Mouse (Mus musculus) right cerebral cortex, postnatal 4 days (tissue): ENCODE data around the gene Lama2.

Source experiments
- DNase-seq: peaks from one replicate; pipeline ENCODE4 v3.0.0-alpha.2; 2022

The Lama2 gene

GRCm38 (mm10) chr10:27382887-27383609, 236.5 kb downstream of the Lama2 start:
- no peak for DNase-seq

GRCm38 (mm10) chr10:27378286-27378685, 241.3 kb downstream of the Lama2 start:
- DNase-seq, result no peak

GRCm38 (mm10) chr10:27344278-27344677, 275.3 kb downstream of the Lama2 start:
- no peak for DNase-seq

- DNase-seq, result no peak
Observed at GRCm38 (mm10) chr10:27322410-27322990, 297.1 kb downstream of the Lama2 start.

GRCm38 (mm10) chr10:27307444-27307843, 312.1 kb downstream of the Lama2 start:
- DNase-seq, result no peak

- DNase-seq, result no peak
Observed at GRCm38 (mm10) chr10:27305301-27305700, 314.3 kb downstream of the Lama2 start.

GRCm38 (mm10) chr10:27285098-27285860, 334.3 kb downstream of the Lama2 start:
- no peak for DNase-seq

- DNase-seq, result no peak
Observed at GRCm38 (mm10) chr10:27267432-27267831, 352.1 kb downstream of the Lama2 start.

- no peak for DNase-seq
Observed at GRCm38 (mm10) chr10:27265812-27266211, 353.7 kb downstream of the Lama2 start.

GRCm38 (mm10) chr10:27264713-27265112, 354.8 kb downstream of the Lama2 start:
- DNase-seq, result no peak

- DNase-seq, result no peak
Observed at GRCm38 (mm10) chr10:27249741-27250140, 369.8 kb downstream of the Lama2 start.

- DNase-seq, result no peak
Observed at GRCm38 (mm10) chr10:27234755-27235154, 384.8 kb downstream of the Lama2 start.

GRCm38 (mm10) chr10:27233577-27233976, 386.0 kb downstream of the Lama2 start:
- DNase-seq, result no peak

GRCm38 (mm10) chr10:27223815-27224375, 395.7 kb downstream of the Lama2 start:
- DNase-seq, result no peak

- DNase-seq, result no peak
Observed at GRCm38 (mm10) chr10:27222639-27223315, 396.8 kb downstream of the Lama2 start.

- DNase-seq, result no peak
Observed at GRCm38 (mm10) chr10:27219698-27220097, 399.9 kb downstream of the Lama2 start.

- DNase-seq, result no peak
Observed at GRCm38 (mm10) chr10:27207320-27207719, 412.2 kb downstream of the Lama2 start.

- no peak for DNase-seq
Observed at GRCm38 (mm10) chr10:27198443-27198842, 421.1 kb downstream of the Lama2 start.

GRCm38 (mm10) chr10:27193986-27194908, 425.3 kb downstream of the Lama2 start:
- DNase-seq, result no peak

GRCm38 (mm10) chr10:27188630-27189365, 430.8 kb downstream of the Lama2 start:
- no peak for DNase-seq

GRCm38 (mm10) chr10:27184185-27184584, 435.4 kb downstream of the Lama2 start:
- no peak for DNase-seq
